Mouse (Mus musculus) embryonic facial prominence, embryonic 14.5 days (tissue): Measurements from ENCODE around the gene Pet117. TPM values are rescaled to one million over a fixed set of nuclear protein-coding genes. Genes with fewer than 3 reads are reported as not detected.

ENCODE experiments used
- ATAC-seq: fragments of 200-750 bp; cut with Nextera tagmentation; 2 replicates; pipeline ENCODE4 v1.8.0; 2017; ENCODE audit warnings: low read depth, moderate number of reproducible peaks, moderate TSS enrichment
- DNase-seq: peaks from one replicate; pipeline ENCODE4 v3.0.0-alpha.2; 2015; ENCODE audit warnings: low spot score
- H3K27ac ChIP-seq: fragments of 300-500 bp; sonication (generic); replicated peaks from 2 replicates; pipeline ENCODE4 v1.5.1; 2014; ENCODE audit warnings: low read depth, mild to moderate bottlenecking, low read length, moderate library complexity
- H3K27me3 ChIP-seq: fragments of 300-500 bp; sonication (generic); replicated peaks from 2 replicates; pipeline ENCODE4 v1.6.1; 2014; ENCODE audit warnings: low read length; ENCODE audit not compliant: control insufficient read depth, insufficient read depth
- H3K36me3 ChIP-seq: fragments of 300-500 bp; sonication (generic); 2 replicates; pipeline ENCODE4 v1.6.1; 2014; ENCODE audit warnings: low read length, mixed read lengths; ENCODE audit not compliant: control insufficient read depth, insufficient read depth
- H3K4me1 ChIP-seq: fragments of 300-500 bp; sonication (generic); 2 replicates; pipeline ENCODE4 v1.6.1; 2014; ENCODE audit warnings: antibody characterized with exemption, low read length; ENCODE audit not compliant: control insufficient read depth, insufficient read depth
- H3K4me2 ChIP-seq: fragments of 300-500 bp; sonication (generic); 2 replicates; pipeline ENCODE4 v1.6.1; 2014; ENCODE audit warnings: low read depth, mild to moderate bottlenecking, low read length, moderate library complexity, mixed read lengths
- H3K4me3 ChIP-seq: fragments of 300-500 bp; sonication (generic); 2 replicates; pipeline ENCODE4 v1.5.1; 2014; ENCODE audit warnings: low read depth, mild to moderate bottlenecking, low read length
- H3K9ac ChIP-seq: fragments of 300-500 bp; sonication (generic); 2 replicates; pipeline ENCODE4 v1.6.1; 2014; ENCODE audit warnings: low read depth, mild to moderate bottlenecking, low read length, moderate library complexity, mixed read lengths
- H3K9me3 ChIP-seq: fragments of 300-500 bp; sonication (generic); 2 replicates; pipeline ENCODE4 v1.6.1; 2016; ENCODE audit warnings: low read length; ENCODE audit not compliant: control insufficient read depth
- WGBS: fragments of 180-500 bp; shearing (Covaris S2); extraction: QIAGEN DNeasy Blood & Tissue Kit; methylation state at CpG from one replicate; pipeline ENCODE4 v1.1.7; 2014; 5-methylcytosine and 5-hydroxymethylcytosine counted together
- polyA plus RNA-seq: library from polyadenylated mRNA; unstranded; fragments of >200 nt; fragmentation: Nextera tagmentation; extraction: Ambion mirVana; gene quantifications from 2 replicates; pipeline ENCODE4 v1.2.1, GENCODE M21; 2014

The Pet117 gene
- polyA plus RNA-seq, 1 experiment from 2014 or later, result 1.3 TPM

- ATAC-seq (no peak), DNase-seq (no peak)
- WGBS, result 84% methylated on average over 6 of the region's 6 CpGs
- no peaks in the 10 kb centered on the region for H3K9me3 ChIP-seq
- no peak overlapping the region for H3K9ac ChIP-seq
- H3K4me2 ChIP-seq, result no peak overlapping the region
- no peak overlapping the region for H3K4me3 ChIP-seq
- no peaks in the 10 kb centered on the region for H3K27me3 ChIP-seq
- H3K36me3 ChIP-seq, result peaks cover 75% of the 10 kb centered on the region
- H3K4me1 ChIP-seq, result no peaks in the 10 kb centered on the region
- no peak overlapping the region for H3K27ac ChIP-seq
These were observed 31.9 kb downstream of the Pet117 start for GRCm38 (mm10) chr2:144400659-144401058.

GRCm38 (mm10) chr2:144409037-144409436, 40.2 kb downstream of the Pet117 start:
- H3K9me3 ChIP-seq, result no peaks in the 10 kb centered on the region
- H3K27me3 ChIP-seq, result no peaks in the 10 kb centered on the region
- H3K36me3 ChIP-seq, result peaks cover 53% of the 10 kb centered on the region
- H3K4me1 ChIP-seq, result no peaks in the 10 kb centered on the region
- no peak overlapping the region for H3K4me2 ChIP-seq
- ATAC-seq (no peak), DNase-seq (no peak)
- H3K27ac ChIP-seq, result no peak overlapping the region
- H3K4me3 ChIP-seq, result no peak overlapping the region
- no peak overlapping the region for H3K9ac ChIP-seq
- WGBS, result 91% methylated on average over 4 of the region's 4 CpGs

- DNase-seq, result no peak
- no peaks in the 10 kb centered on the region for H3K9me3 ChIP-seq
- no peak overlapping the region for H3K27ac ChIP-seq
- H3K4me2 ChIP-seq, result no peak overlapping the region
- H3K36me3 ChIP-seq, result peaks cover 39% of the 10 kb centered on the region
- no peaks in the 10 kb centered on the region for H3K4me1 ChIP-seq
- 75% methylated on average over 3 of the region's 3 CpGs for WGBS
- H3K27me3 ChIP-seq, result no peaks in the 10 kb centered on the region
- no peak overlapping the region for H3K4me3 ChIP-seq
- ATAC-seq, result no peak
- H3K9ac ChIP-seq, result no peak overlapping the region
These were observed 41.8 kb downstream of the Pet117 start for GRCm38 (mm10) chr2:144410603-144411002.

DNA sequence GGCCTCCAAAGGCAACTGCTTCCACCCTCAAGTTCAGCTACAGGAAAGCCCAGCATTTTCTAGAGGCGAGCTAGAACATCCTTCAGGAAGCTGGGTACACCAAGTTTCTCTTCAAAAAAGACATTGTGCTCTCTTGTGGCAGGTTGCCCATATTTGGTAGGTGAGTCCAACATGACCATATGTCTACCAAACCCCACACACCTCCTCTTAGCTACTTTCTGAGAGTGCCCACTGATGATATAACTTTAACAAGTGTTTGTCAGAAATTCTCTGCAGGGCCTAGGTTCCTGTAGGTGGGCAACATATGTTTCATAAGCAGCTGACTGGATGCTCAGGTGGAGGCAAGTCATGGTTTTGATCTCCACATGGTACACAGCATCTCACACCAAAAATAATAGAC, 45.9 kb downstream of the Pet117 start:
- H3K4me2 ChIP-seq, result no peak overlapping the region
- ATAC-seq (no peak), DNase-seq (no peak)
- H3K4me1 ChIP-seq, result no peaks in the 10 kb centered on the region
- H3K4me3 ChIP-seq, result no peak overlapping the region
- H3K36me3 ChIP-seq, result 0 out of 2 replicates have a peak, but pooled peaks cover 3% of the 10 kb centered on the region
- H3K27me3 ChIP-seq, result no peaks in the 10 kb centered on the region
- no peak overlapping the region for H3K27ac ChIP-seq
- 86% methylated on average over 1 of the region's 1 CpGs for WGBS
- no peak overlapping the region for H3K9ac ChIP-seq
- H3K9me3 ChIP-seq, result no peaks in the 10 kb centered on the region

- DNase-seq (no peak), ATAC-seq (no peak)
- H3K27ac ChIP-seq, result no peak overlapping the region
- no peak overlapping the region for H3K4me3 ChIP-seq
- no peak overlapping the region for H3K9ac ChIP-seq
- H3K4me1 ChIP-seq, result no peaks in the 10 kb centered on the region
- 34% methylated on average over 8 of the region's 8 CpGs for WGBS
- H3K4me2 ChIP-seq, result no peak overlapping the region
- H3K9me3 ChIP-seq, result no peaks in the 10 kb centered on the region
- H3K27me3 ChIP-seq, result no peaks in the 10 kb centered on the region
- 0 out of 2 replicates have a peak, but pooled peaks cover 3% of the 10 kb centered on the region for H3K36me3 ChIP-seq
These were observed 48.1 kb downstream of the Pet117 start for GRCm38 (mm10) chr2:144416859-144417258.

DNA sequence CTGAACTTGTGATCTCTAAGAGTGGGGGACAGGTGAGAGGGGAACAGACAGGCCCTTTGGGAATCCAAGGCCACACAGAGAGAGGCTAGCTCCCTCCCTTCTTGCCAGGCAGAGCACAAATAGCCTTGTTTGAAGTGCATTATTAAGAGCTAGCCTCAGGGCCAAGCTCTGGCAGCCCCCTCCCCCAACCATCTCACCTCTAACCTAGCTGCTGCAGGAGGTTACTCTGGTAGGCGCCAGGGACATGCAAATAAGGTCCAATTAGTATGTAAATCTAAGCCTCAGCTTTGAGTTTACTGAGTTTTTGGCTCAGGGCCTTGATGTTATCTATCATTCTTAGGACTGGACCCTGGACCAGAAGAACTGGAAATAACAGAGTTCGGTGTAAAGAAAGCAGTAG, 49.3 kb downstream of the Pet117 start:
- H3K9me3 ChIP-seq, result no peaks in the 10 kb centered on the region
- ATAC-seq (no peak), DNase-seq (no peak)
- H3K4me2 ChIP-seq, result no peak overlapping the region
- no peaks in the 10 kb centered on the region for H3K4me1 ChIP-seq
- H3K27ac ChIP-seq, result no peak overlapping the region
- no peak overlapping the region for H3K4me3 ChIP-seq
- H3K36me3 ChIP-seq, result 0 out of 2 replicates have a peak, but pooled peaks cover under 1% of the 10 kb centered on the region
- no peak overlapping the region for H3K9ac ChIP-seq
- 21% methylated on average over 2 of the region's 2 CpGs for WGBS
- H3K27me3 ChIP-seq, result no peaks in the 10 kb centered on the region

DNA sequence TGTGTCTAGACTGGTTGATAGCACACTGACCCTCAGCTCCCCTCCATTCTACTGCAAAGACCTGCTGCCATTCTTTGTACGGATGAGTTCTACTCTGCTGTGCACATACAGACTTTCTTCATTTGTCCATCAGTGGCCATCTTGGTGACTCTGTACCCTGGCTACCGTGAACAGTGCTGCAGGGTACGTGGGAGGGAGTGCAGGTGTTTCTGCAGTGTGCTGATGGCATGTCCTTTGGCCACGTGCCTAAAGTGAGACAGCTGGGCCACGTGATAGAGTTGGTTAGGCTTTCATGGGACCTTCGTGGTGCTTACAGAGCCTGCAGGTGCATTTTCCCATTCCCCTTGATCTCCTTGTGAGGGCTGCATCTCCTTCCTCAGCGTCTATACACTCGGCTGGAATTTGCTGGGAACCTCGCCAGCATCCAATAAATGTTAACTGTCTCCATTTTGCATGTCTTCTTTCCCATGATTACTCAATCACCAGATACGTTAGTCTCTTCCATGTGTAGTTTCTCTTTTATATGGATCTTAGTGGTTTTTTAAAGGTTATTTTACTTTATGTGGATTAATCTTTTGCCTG, 53.4 kb downstream of the Pet117 start:
- no peaks in the 10 kb centered on the region for H3K4me1 ChIP-seq
- H3K27ac ChIP-seq, result no peak overlapping the region
- no peaks in the 10 kb centered on the region for H3K36me3 ChIP-seq
- H3K4me3 ChIP-seq, result no peak overlapping the region
- no peak overlapping the region for H3K9ac ChIP-seq
- 75% methylated on average over 10 of the region's 10 CpGs for WGBS
- DNase-seq, result peak; percentile 68
- H3K27me3 ChIP-seq, result no peaks in the 10 kb centered on the region
- no peak for ATAC-seq
- H3K4me2 ChIP-seq, result no peak overlapping the region
- no peaks in the 10 kb centered on the region for H3K9me3 ChIP-seq

Other genes starting within 250 kb of the Pet117 start
- gene Mgme1, start 98.3 kb upstream of the Pet117 start, polyA plus RNA-seq, result 15.5 and 16.7 TPM in 2 replicates
- 111 and 120 TPM in 2 replicates for gene Snx5, start 98.1 kb upstream of the Pet117 start, polyA plus RNA-seq
- gene Ovol2, start 36.9 kb upstream of the Pet117 start, polyA plus RNA-seq, result 1.1 and 3.0 TPM in 2 replicates
- 35.0 and 38.1 TPM in 2 replicates for gene Kat14, start within 50 bp of the Pet117 start, polyA plus RNA-seq
- 1.5 and 2.6 TPM in 2 replicates for gene Dzank1, start 158.4 kb downstream of the Pet117 start, polyA plus RNA-seq
- 20.7 and 24.0 TPM in 2 replicates for gene Polr3f, start 158.7 kb downstream of the Pet117 start, polyA plus RNA-seq
- gene Rbbp9, start 181.9 kb downstream of the Pet117 start, polyA plus RNA-seq, result 59.7 and 65.8 TPM in 2 replicates
- gene Sec23b, start 187.2 kb downstream of the Pet117 start, polyA plus RNA-seq, result 78.8 and 82.8 TPM in 2 replicates
- 33.0 and 44.4 TPM in 2 replicates for gene Smim26, start 225.1 kb downstream of the Pet117 start, polyA plus RNA-seq
- gene Dtd1, start 230.9 kb downstream of the Pet117 start, polyA plus RNA-seq, result 33.3 and 37.2 TPM in 2 replicates